Mouse (Mus musculus) G1E (cell line): ENCODE measurements around the gene Dohh.

Experiments
- CTCF ChIP-seq: IDR thresholded peaks from 2 replicates; pipeline ENCODE4 v1.5.1; 2012; ENCODE audit warnings: low read depth, low read length, inconsistent platforms, mixed read lengths
- POLR2AphosphoS5 ChIP-seq: IDR thresholded peaks from 2 replicates; pipeline ENCODE4 v1.6.1; 2012; ENCODE audit warnings: low read depth, low read length, inconsistent platforms; ENCODE audit not compliant: insufficient replicate concordance

GRCm38 (mm10) chr10:81377362-81377664, 6.9 kb upstream of the Dohh start:
- TF ChIP-seq POLR2AphosphoS5 (no peak), CTCF (no peak)
